In genomic region chr9:63973662-63974190, GRCm38 (mm10) we compare ENCODE assay signal across 11 mouse cellular contexts. TPM values are rescaled to one million over a fixed set of nuclear protein-coding genes. Genes with fewer than 3 reads are reported as not detected.
DNase-seq lines count a peak whose midpoint lies in the region; ATAC-seq and TF ChIP-seq lines count a peak whose summit lies in the region.
"Had no signal": no experiment of that assay in that cellular context is flagged by ENCODE, and none has a peak within 500 bp of the region (broad histone marks: within the 10 kb centered on the region; RNA-seq: fewer than 3 reads in every experiment).

No protein-coding gene starts in this region.

- 0 out of 2 replicates have a peak overlapping the region, but pooled peaks have one; percentile 29 for H3K9ac ChIP-seq in heart, embryonic 12.5 days
- peak overlapping the region; percentile 4; the same call in 1 of the 2 replicates for H3K9ac ChIP-seq in lung, embryonic 14.5 days
- H3K9ac ChIP-seq in embryonic facial prominence, embryonic 12.5 days = no peak overlapping the region
- H3K9ac ChIP-seq in limb, embryonic 13.5 days = peak overlapping the region; percentile 50; the same call in 1 of the 2 replicates
- H3K9ac ChIP-seq: neural tube, embryonic 12.5 days had no signal

- WGBS in heart, embryonic 12.5 days = 56% methylated on average over 14 of the region's 14 CpGs
- 41% methylated on average over 14 of the region's 14 CpGs for whole genome bisulfite sequencing in lung, embryonic 14.5 days
- 20% methylated on average over 14 of the region's 14 CpGs for WGBS in embryonic facial prominence, embryonic 12.5 days
- 19% methylated on average over 14 of the region's 14 CpGs for WGBS in limb, embryonic 13.5 days

- peaks cover 99% of the 10 kb centered on the region for H3K4me1 ChIP-seq in heart, embryonic 12.5 days (replicated peaks)
- peaks cover 61% of the 10 kb centered on the region for H3K4me1 ChIP-seq in lung, embryonic 14.5 days (ENCODE audit: insufficient read depth)
- peaks cover 96% of the 10 kb centered on the region for H3K4me1 ChIP-seq in embryonic facial prominence, embryonic 12.5 days
- H3K4me1 ChIP-seq in limb, embryonic 13.5 days = peaks cover 96% of the 10 kb centered on the region

- H3K9me3 ChIP-seq in heart, embryonic 12.5 days (replicated peaks) = no peaks in the 10 kb centered on the region
- no peaks in the 10 kb centered on the region for H3K9me3 ChIP-seq in lung, embryonic 14.5 days (ENCODE audit: low read depth, low read length)
- H3K9me3 ChIP-seq in embryonic facial prominence, embryonic 12.5 days = no peaks in the 10 kb centered on the region
- H3K9me3 ChIP-seq in limb, embryonic 13.5 days = no peaks in the 10 kb centered on the region
- H3K9me3 ChIP-seq: neural tube, embryonic 12.5 days had no signal

- no peak for TF ChIP-seq CTCF in lung, embryonic 14.5 days (IDR thresholded peaks at IDR 0.05; ENCODE audit: low read depth)

- no peaks in the 10 kb centered on the region for H3K27me3 ChIP-seq in heart, embryonic 12.5 days (replicated peaks)
- H3K27me3 ChIP-seq in lung, embryonic 14.5 days (ENCODE audit: insufficient read depth, low read length) = no peaks in the 10 kb centered on the region
- no peaks in the 10 kb centered on the region for H3K27me3 ChIP-seq in embryonic facial prominence, embryonic 12.5 days
- H3K27me3 ChIP-seq in limb, embryonic 13.5 days = no peaks in the 10 kb centered on the region
- H3K27me3 ChIP-seq: neural tube, embryonic 12.5 days had no signal

- no peak for DNase-seq in heart, adult 11 months
- DNase-seq in lung, embryonic 14.5 days = peak; percentile 47
- no peak for DNase-seq in lung, postnatal 25 days (ENCODE audit: low spot score)
- DNase-seq in layer of hippocampus, postnatal 25 days (ENCODE audit: extremely low spot score in 1 of 2, low spot score in 1 of 2) = no peak
- DNase-seq in cerebellum, adult 8-10 months = no peak
- DNase-seq: kidney, adult 9 months; thymus, adult 2 months had no signal

- H3K4me2 ChIP-seq in heart, embryonic 12.5 days = no peak overlapping the region
- peak overlapping the region; percentile 13; the same call in 1 of the 2 replicates for H3K4me2 ChIP-seq in lung, embryonic 14.5 days
- peak overlapping the region; percentile 32; the same call in 1 of the 2 replicates for H3K4me2 ChIP-seq in embryonic facial prominence, embryonic 12.5 days (replicated peaks)
- H3K4me2 ChIP-seq in limb, embryonic 13.5 days (replicated peaks) = peak overlapping the region; percentile 57

- no peak for ATAC-seq in heart, embryonic 12.5 days (ENCODE audit: insufficient number of reproducible peaks, low FRiP score)
- ATAC-seq in lung, embryonic 14.5 days (ENCODE audit: insufficient read depth) = no peak
- no peak for ATAC-seq in embryonic facial prominence, embryonic 12.5 days (ENCODE audit: insufficient number of reproducible peaks, insufficient read depth, low FRiP score, low TSS enrichment)
- ATAC-seq in limb, embryonic 13.5 days (ENCODE audit: low FRiP score, low read depth) = peak; percentile 14; the same call in 1 of the 2 replicates

- peak overlapping the region; percentile 88 for H3K27ac ChIP-seq in heart, embryonic 12.5 days (ENCODE audit: poor library complexity, severe bottlenecking)
- peak overlapping the region; percentile 81 for H3K27ac ChIP-seq in lung, embryonic 14.5 days (ENCODE audit: low read depth)
- peak overlapping the region; percentile 95 for H3K27ac ChIP-seq in embryonic facial prominence, embryonic 12.5 days
- H3K27ac ChIP-seq in limb, embryonic 13.5 days = peak overlapping the region; percentile 96
- H3K27ac ChIP-seq: neural tube, embryonic 12.5 days had no signal

- peaks cover 17% of the 10 kb centered on the region for H3K36me3 ChIP-seq in heart, embryonic 12.5 days
- H3K36me3 ChIP-seq in lung, embryonic 14.5 days (ENCODE audit: insufficient read depth) = peaks cover 14% of the 10 kb centered on the region
- H3K36me3 ChIP-seq in embryonic facial prominence, embryonic 12.5 days = peaks cover 12% of the 10 kb centered on the region; the same call in 1 of the 2 replicates
- H3K36me3 ChIP-seq in limb, embryonic 13.5 days = peaks cover 21% of the 10 kb centered on the region
- H3K36me3 ChIP-seq: neural tube, embryonic 12.5 days had no signal

- no peak overlapping the region for H3K4me3 ChIP-seq in heart, embryonic 12.5 days
- H3K4me3 ChIP-seq in lung, embryonic 14.5 days (ENCODE audit: low read depth, low read length) = no peak overlapping the region
- H3K4me3 ChIP-seq in embryonic facial prominence, embryonic 12.5 days = no peak overlapping the region
- peak overlapping the region; percentile 3; the same call in 1 of the 2 replicates for H3K4me3 ChIP-seq in limb, embryonic 13.5 days
- H3K4me3 ChIP-seq: neural tube, embryonic 12.5 days had no signal

RNA-seq across cellular contexts. Expression of gene Smad6, which starts 48.1 kb away (rescaled TPM):
- 56.2 and 62.8 TPM in 2 replicates for polyA plus RNA-seq in heart, embryonic 12.5 days (2016; fragmentation: Nextera tagmentation; extraction: Ambion mirVana)
- polyA plus RNA-seq in lung, embryonic 14.5 days (2014; fragmentation: Nextera tagmentation; extraction: Ambion mirVana) = 13.6 and 15.3 TPM in 2 replicates
- polyA plus RNA-seq in embryonic facial prominence, embryonic 12.5 days (2016; fragmentation: Nextera tagmentation; extraction: Ambion mirVana) = 25.4 and 26.0 TPM in 2 replicates
- polyA plus RNA-seq in limb, embryonic 13.5 days (2015; fragmentation: Nextera tagmentation; extraction: Ambion mirVana) = 10.8 and 11.0 TPM in 2 replicates
- total RNA-seq in layer of hippocampus, postnatal 25 days (2021) = 1 to 10 TPM; 1.8 to 2.2 TPM
